Comparison of ENCODE assay signal across 8 mouse cellular contexts in genomic region chr5:143567860-143568259, GRCm38 (mm10). TPM values are rescaled to one million over a fixed set of nuclear protein-coding genes. Genes with fewer than 3 reads are reported as not detected.
A peak's percentile ranks its signal among the peaks of the same experiment; 100 is the strongest.
DNase-seq lines count a peak whose midpoint lies in the region; ATAC-seq and TF ChIP-seq lines count a peak whose summit lies in the region.

No protein-coding gene starts in this region.

- no peak overlapping the region for H3K27ac ChIP-seq in forebrain, embryonic 10.5 days
- no peak overlapping the region for H3K27ac ChIP-seq in forebrain, embryonic 13.5 days
- H3K27ac ChIP-seq in heart, adult 2 months: no peak overlapping the region

- TF ChIP-seq POLR2A in heart, adult 2 months (IDR thresholded peaks at IDR 0.05; ENCODE audit: insufficient read depth, low read depth, low read length): 0 out of 2 replicates have a peak, but pooled peaks have one; percentile 23

- no peak overlapping the region for H3K4me2 ChIP-seq in forebrain, embryonic 13.5 days

- no peak overlapping the region for H3K4me3 ChIP-seq in forebrain, embryonic 10.5 days
- H3K4me3 ChIP-seq in forebrain, embryonic 13.5 days: no peak overlapping the region
- no peak overlapping the region for H3K4me3 ChIP-seq in heart, adult 2 months

- TF ChIP-seq EP300 in heart, adult 2 months (IDR thresholded peaks at IDR 0.05; ENCODE audit: insufficient read depth, low read depth, low read length): peak; percentile 99

- no peaks in the 10 kb centered on the region for H3K79me2 ChIP-seq in heart, adult 2 months (replicated peaks; ENCODE audit: control insufficient read depth, insufficient read depth, low read length)

- no peak for ATAC-seq in forebrain, embryonic 13.5 days
- ATAC-seq in common myeloid progenitor, adult 5-6 weeks (replicated peaks; ENCODE audit: low read depth, poor library complexity, severe bottlenecking): peak; percentile 90

- no peaks in the 10 kb centered on the region for H3K27me3 ChIP-seq in forebrain, embryonic 10.5 days (ENCODE audit: poor library complexity, severe bottlenecking)
- no peaks in the 10 kb centered on the region for H3K27me3 ChIP-seq in forebrain, embryonic 13.5 days
- no peaks in the 10 kb centered on the region for H3K27me3 ChIP-seq in heart, adult 2 months (ENCODE audit: control insufficient read depth, insufficient read depth, low read length)

- no peaks in the 10 kb centered on the region for H3K9me3 ChIP-seq in forebrain, embryonic 10.5 days
- no peaks in the 10 kb centered on the region for H3K9me3 ChIP-seq in forebrain, embryonic 13.5 days (replicated peaks)

- peak; percentile 76 for DNase-seq in forebrain, embryonic 10.5 days (ENCODE audit: extremely low spot score, low spot score)
- DNase-seq in ZHBTc4 (ENCODE audit: low read depth, low spot score): peak; percentile 87
- peak; percentile 82 to 90 for DNase-seq in heart, adult 2 months
- peak; percentile 72 for DNase-seq in layer of hippocampus, adult 9-11 months
- peak; percentile 92 for DNase-seq in lung, postnatal 14 days
- DNase-seq in spleen, adult 12 weeks (ENCODE audit: low spot score): peak; percentile 79

- peak; percentile 97 for TF ChIP-seq CTCF in heart, adult 2 months (IDR thresholded peaks at IDR 0.05)

- 31% methylated on average over 6 of the region's 6 CpGs for WGBS in forebrain, embryonic 10.5 days
- WGBS in forebrain, embryonic 13.5 days: 23% methylated on average over 6 of the region's 6 CpGs
- WGBS in heart, adult 2 months: 11% methylated on average over 6 of the region's 6 CpGs

- peaks cover 14% of the 10 kb centered on the region for H3K36me3 ChIP-seq in forebrain, embryonic 10.5 days (replicated peaks)
- peaks cover 19% of the 10 kb centered on the region for H3K36me3 ChIP-seq in forebrain, embryonic 13.5 days (ENCODE audit: poor library complexity, severe bottlenecking)
- no peaks in the 10 kb centered on the region; the same call in 1 of the 2 replicates for H3K36me3 ChIP-seq in heart, adult 2 months (ENCODE audit: control insufficient read depth, insufficient read depth, low read length)

- intact Hi-C loops in heart, adult 2 months (cut with DNase I): loop anchor here (1.0 kb wide), 1 partner anchor 143 kb away; no protein-coding TSS in a partner anchor

- no peak overlapping the region for H3K9ac ChIP-seq in forebrain, embryonic 13.5 days
- no peak overlapping the region for H3K9ac ChIP-seq in heart, adult 2 months (ENCODE audit: low read depth, low read length)

- no peaks in the 10 kb centered on the region for H3K4me1 ChIP-seq in forebrain, embryonic 10.5 days
- H3K4me1 ChIP-seq in forebrain, embryonic 13.5 days: no peaks in the 10 kb centered on the region
- peaks cover 14% of the 10 kb centered on the region for H3K4me1 ChIP-seq in heart, adult 2 months (ENCODE audit: control insufficient read depth, insufficient read depth, low read length)

RNA-seq across cellular contexts. Expression of gene Rac1, which starts 40.0 kb away (rescaled TPM):
- polyA plus RNA-seq in forebrain, embryonic 10.5 days (2016; fragmentation: Nextera tagmentation; extraction: Ambion mirVana): 346 and 370 TPM in 2 replicates
- polyA plus RNA-seq in forebrain, embryonic 13.5 days (2015; fragmentation: Nextera tagmentation; extraction: Ambion mirVana): 322 and 336 TPM in 2 replicates
- total RNA-seq in common myeloid progenitor, adult 5-6 weeks (2017): 113 and 129 TPM in 2 replicates
- total RNA-seq in heart, adult 2 months (2021): 100 to 1,000 TPM; 219 to 231 TPM
- polyA plus RNA-seq in heart, adult 2 months (2012; rRNA removed): 204 and 351 TPM in 2 replicates

RNA-seq across cellular contexts. Expression of gene Cyth3, which starts 54.4 kb away (rescaled TPM):
- polyA plus RNA-seq in forebrain, embryonic 10.5 days (2016; fragmentation: Nextera tagmentation; extraction: Ambion mirVana): 31.2 and 31.6 TPM in 2 replicates
- polyA plus RNA-seq in forebrain, embryonic 13.5 days (2015; fragmentation: Nextera tagmentation; extraction: Ambion mirVana): 24.0 and 26.4 TPM in 2 replicates
- 33.3 and 36.0 TPM in 2 replicates for total RNA-seq in common myeloid progenitor, adult 5-6 weeks (2017)
- 10 to 100 TPM; 26.1 to 44.6 TPM for total RNA-seq in heart, adult 2 months (2021)
- 25.1 and 39.2 TPM in 2 replicates for polyA plus RNA-seq in heart, adult 2 months (2012; rRNA removed)
